Comparison of ENCODE assay signal across 10 mouse cellular contexts in the genomic region with DNA sequence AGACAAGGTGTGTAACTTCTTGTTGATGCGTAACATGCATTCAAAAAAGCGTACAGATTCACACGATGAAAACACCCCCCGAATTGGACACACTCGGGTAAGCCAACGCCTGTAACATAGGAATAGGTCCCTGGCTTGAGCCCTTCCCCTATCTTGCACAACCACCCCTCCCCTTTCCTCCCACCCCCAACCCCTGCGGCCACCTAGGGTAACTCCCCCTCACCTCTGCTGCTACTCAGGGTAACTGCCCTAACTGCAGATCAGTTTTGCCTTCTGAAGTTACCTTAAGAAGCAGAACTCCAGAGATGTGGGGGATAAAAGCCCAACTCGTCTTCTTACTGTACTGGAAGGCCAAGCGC. TPM values are rescaled to one million over a fixed set of nuclear protein-coding genes. Genes with fewer than 3 reads are reported as not detected.
DNase-seq lines count a peak whose midpoint lies in the region; ATAC-seq and TF ChIP-seq lines count a peak whose summit lies in the region.
"Had no signal": no experiment of that assay in that cellular context is flagged by ENCODE, and none has a peak within 500 bp of the region (broad histone marks: within the 10 kb centered on the region; RNA-seq: fewer than 3 reads in every experiment).

No protein-coding gene starts in this region.

- peaks cover 9% of the 10 kb centered on the region; the same call in 1 of the 2 replicates for H3K27me3 ChIP-seq in heart, embryonic 12.5 days (replicated peaks)
- no peaks in the 10 kb centered on the region; the same call in 1 of the 2 replicates for H3K27me3 ChIP-seq in forebrain, postnatal 0 days (ENCODE audit: insufficient read depth, low read length)
- no peaks in the 10 kb centered on the region for H3K27me3 ChIP-seq in liver, embryonic 13.5 days
- H3K27me3 ChIP-seq: neural tube, embryonic 12.5 days had no signal

- intact Hi-C loops in left cerebral cortex, postnatal 36 days (cut with DNase I), result loop anchor here (10.0 kb wide), 1 partner anchor 507 kb away; no protein-coding TSS in a partner anchor

- 0 out of 2 replicates have a peak, but pooled peaks have one; percentile 4 for ATAC-seq in heart, embryonic 12.5 days (ENCODE audit: insufficient number of reproducible peaks, low FRiP score)
- no peak for ATAC-seq in forebrain, postnatal 0 days
- peak; percentile 47; the same call in 1 of the 2 replicates for ATAC-seq in liver, embryonic 13.5 days (ENCODE audit: low read depth)

- no peak overlapping the region for H3K9ac ChIP-seq in heart, embryonic 12.5 days
- no peak overlapping the region for H3K9ac ChIP-seq in forebrain, postnatal 0 days
- H3K9ac ChIP-seq in liver, embryonic 13.5 days, result no peak overlapping the region
- H3K9ac ChIP-seq: lung, embryonic 15.5 days; neural tube, embryonic 12.5 days had no signal

- 0 out of 2 replicates have a peak, but pooled peaks cover 5% of the 10 kb centered on the region for H3K9me3 ChIP-seq in heart, embryonic 12.5 days (replicated peaks)
- H3K9me3 ChIP-seq in forebrain, postnatal 0 days (ENCODE audit: low read length), result no peaks in the 10 kb centered on the region
- H3K9me3 ChIP-seq in liver, embryonic 13.5 days (replicated peaks), result no peaks in the 10 kb centered on the region
- H3K9me3 ChIP-seq: lung, embryonic 15.5 days; neural tube, embryonic 12.5 days had no signal

- no peak for TF ChIP-seq CTCF in forebrain, postnatal 0 days (IDR thresholded peaks at IDR 0.05; ENCODE audit: low read depth)

- 11% methylated on average over 9 of the region's 9 CpGs for WGBS in heart, embryonic 12.5 days
- WGBS in forebrain, postnatal 0 days, result 12% methylated on average over 9 of the region's 9 CpGs
- 6% methylated on average over 9 of the region's 9 CpGs for WGBS in liver, embryonic 13.5 days (ENCODE audit: insufficient replicate concordance)

- 0 out of 2 replicates have a peak overlapping the region, but pooled peaks have one; percentile 21 for H3K4me3 ChIP-seq in heart, embryonic 12.5 days
- no peak overlapping the region for H3K4me3 ChIP-seq in forebrain, postnatal 0 days (ENCODE audit: low read depth, low read length)
- no peak overlapping the region for H3K4me3 ChIP-seq in liver, embryonic 13.5 days (replicated peaks)
- H3K4me3 ChIP-seq: lung, embryonic 15.5 days; neural tube, embryonic 12.5 days had no signal

- peak overlapping the region; percentile 65 for H3K4me2 ChIP-seq in heart, embryonic 12.5 days
- peak overlapping the region; percentile 13; the same call in 1 of the 2 replicates for H3K4me2 ChIP-seq in forebrain, postnatal 0 days (ENCODE audit: low read depth)
- peak overlapping the region; percentile 33 for H3K4me2 ChIP-seq in liver, embryonic 13.5 days

- DNase-seq in heart, adult 9 months (ENCODE audit: low spot score in 2 of 2), result no peak
- DNase-seq in ES-CJ7 (ENCODE audit: low read depth, low spot score), result peak; percentile 13
- DNase-seq in forebrain, postnatal 0 days, result no peak
- no peak for DNase-seq in liver, embryonic 13.5 days
- no peak for DNase-seq in frontal cortex, postnatal 14 days (ENCODE audit: low spot score in 2 of 2)
- no peak for DNase-seq in left cerebral cortex, postnatal 36 days (ENCODE audit: low spot score in 2 of 2)
- no peak for DNase-seq in cerebellum, postnatal 36 days

- H3K36me3 ChIP-seq in heart, embryonic 12.5 days, result no peaks in the 10 kb centered on the region
- no peaks in the 10 kb centered on the region for H3K36me3 ChIP-seq in forebrain, postnatal 0 days (ENCODE audit: insufficient read depth)
- no peaks in the 10 kb centered on the region for H3K36me3 ChIP-seq in liver, embryonic 13.5 days
- H3K36me3 ChIP-seq: lung, embryonic 15.5 days; neural tube, embryonic 12.5 days had no signal

- no peak overlapping the region for H3K27ac ChIP-seq in heart, embryonic 12.5 days (ENCODE audit: poor library complexity, severe bottlenecking)
- no peak overlapping the region for H3K27ac ChIP-seq in forebrain, postnatal 0 days (ENCODE audit: low read depth, low read length)
- no peak overlapping the region for H3K27ac ChIP-seq in liver, embryonic 13.5 days
- H3K27ac ChIP-seq: neural tube, embryonic 12.5 days had no signal

- H3K4me1 ChIP-seq in heart, embryonic 12.5 days (replicated peaks), result peaks cover 10% of the 10 kb centered on the region
- no peaks in the 10 kb centered on the region for H3K4me1 ChIP-seq in forebrain, postnatal 0 days (ENCODE audit: insufficient read depth)
- peaks cover 12% of the 10 kb centered on the region for H3K4me1 ChIP-seq in liver, embryonic 13.5 days (replicated peaks)
- H3K4me1 ChIP-seq: neural tube, embryonic 12.5 days had no signal

RNA-seq across cellular contexts. Expression of gene Marc1, which starts 39.2 kb away (rescaled TPM):
- 0.14 and 0.24 TPM in 2 replicates for polyA plus RNA-seq in heart, embryonic 12.5 days (2016; fragmentation: Nextera tagmentation; extraction: Ambion mirVana)
- 0.15 and 0.24 TPM in 2 replicates for total RNA-seq in forebrain, postnatal 0 days (2014; rRNA removed)
- polyA plus RNA-seq in forebrain, postnatal 0 days (2015; fragmentation: Nextera tagmentation; extraction: Ambion mirVana), result 0.11 and 0.45 TPM in 2 replicates
- 13.4 and 13.8 TPM in 2 replicates for polyA plus RNA-seq in liver, embryonic 13.5 days (2015; fragmentation: Nextera tagmentation; extraction: Ambion mirVana)
- total RNA-seq in left cerebral cortex, postnatal 36 days (2021), result under 1 TPM in 1 of 2 experiments, not detected in 1; 0.18 TPM

RNA-seq across cellular contexts. Expression of gene Hlx, which starts 39.5 kb away (rescaled TPM):
- 8.7 and 8.8 TPM in 2 replicates for polyA plus RNA-seq in heart, embryonic 12.5 days (2016; fragmentation: Nextera tagmentation; extraction: Ambion mirVana)
- total RNA-seq in forebrain, postnatal 0 days (2014; rRNA removed), result 1.2 and 2.8 TPM in 2 replicates
- 1.6 and 2.4 TPM in 2 replicates for polyA plus RNA-seq in forebrain, postnatal 0 days (2015; fragmentation: Nextera tagmentation; extraction: Ambion mirVana)
- 8.8 and 9.9 TPM in 2 replicates for polyA plus RNA-seq in liver, embryonic 13.5 days (2015; fragmentation: Nextera tagmentation; extraction: Ambion mirVana)
- 1 to 10 TPM; 1.1 to 1.4 TPM for total RNA-seq in left cerebral cortex, postnatal 36 days (2021)

Comparison
In these comparisons a context has a peak if more than half of its experiments do, and no peak if none do; other contexts are left out.
1. H3K4me2 ChIP-seq: peak in every context shown above with its lines; median percentile 65 in heart, embryonic 12.5 days; 33 in liver, embryonic 13.5 days; 13 in forebrain, postnatal 0 days.